Mouse (Mus musculus) mouse trophoblast stem cell (cell line): ENCODE measurements around the gene Hs3st2.
"Not testable (repeated sequence)": the region's sequence is repeated elsewhere in the genome, so short reads cannot be mapped to it uniquely, and the experiment has no call there.

ENCODE experiments used
- in situ Hi-C, 2 experiments: fragments of 300-500 bp; cut with MseI, MboI; formaldehyde crosslinking; loops; 2 replicates in 1 of 2; 3 replicates in 1 of 2; pipeline ENCODE4 v1.15.1; 2025

Gene Hs3st2

GRCm38 (mm10) chr7:121391225-121391983 lies at the start of gene Hs3st2:
Gene Hs3st2, plus strand, starts transcription at chr7:121391859.
- in situ Hi-C loops, result no loop called here

- in situ Hi-C loops, result no loop called here
Measured at GRCm38 (mm10) chr7:121348284-121348963, 43.2 kb upstream of the Hs3st2 start.

GRCm38 (mm10) chr7:121351688-121352087 lies 40.0 kb upstream of the Hs3st2 start:
- in situ Hi-C loops, result no loop called here

GRCm38 (mm10) chr7:121361448-121361847 lies 30.2 kb upstream of the Hs3st2 start:
- in situ Hi-C loops, result not testable (repeated sequence)

GRCm38 (mm10) chr7:121365584-121365983 lies 26.1 kb upstream of the Hs3st2 start:
- in situ Hi-C loops, result no loop called here

GRCm38 (mm10) chr7:121367185-121367584 lies 24.5 kb upstream of the Hs3st2 start:
- in situ Hi-C loops, result no loop called here

GRCm38 (mm10) chr7:121371990-121372389 lies 19.7 kb upstream of the Hs3st2 start:
- in situ Hi-C loops, result no loop called here

- in situ Hi-C loops, result no loop called here
Measured at GRCm38 (mm10) chr7:121375456-121375855, 16.2 kb upstream of the Hs3st2 start.

GRCm38 (mm10) chr7:121378942-121379341 lies 12.7 kb upstream of the Hs3st2 start:
- in situ Hi-C loops, result no loop called here

GRCm38 (mm10) chr7:121391984-121392739 lies 503 bp downstream of the Hs3st2 start:
- in situ Hi-C loops, result no loop called here

- in situ Hi-C loops, result no loop called here
Measured at GRCm38 (mm10) chr7:121392740-121392993, 1.0 kb downstream of the Hs3st2 start.

- in situ Hi-C loops, result no loop called here
Measured at GRCm38 (mm10) chr7:121393884-121394283, 2.2 kb downstream of the Hs3st2 start.

- in situ Hi-C loops, result no loop called here
Measured at GRCm38 (mm10) chr7:121394875-121395274, 3.2 kb downstream of the Hs3st2 start.

GRCm38 (mm10) chr7:121410716-121411506 lies 19.3 kb downstream of the Hs3st2 start:
- in situ Hi-C loops, result no loop called here

GRCm38 (mm10) chr7:121411507-121411898 lies 19.8 kb downstream of the Hs3st2 start:
- in situ Hi-C loops, result no loop called here

- in situ Hi-C loops, result no loop called here
Measured at GRCm38 (mm10) chr7:121436884-121437283, 45.2 kb downstream of the Hs3st2 start.

GRCm38 (mm10) chr7:121441186-121441585 lies 49.5 kb downstream of the Hs3st2 start:
- in situ Hi-C loops, result no loop called here

GRCm38 (mm10) chr7:121444336-121444735 lies 52.7 kb downstream of the Hs3st2 start:
- in situ Hi-C loops, result no loop called here

- in situ Hi-C loops, result no loop called here
Measured at GRCm38 (mm10) chr7:121446281-121446680, 54.6 kb downstream of the Hs3st2 start.

- in situ Hi-C loops, result no loop called here
Measured at GRCm38 (mm10) chr7:121450951-121451843, 59.5 kb downstream of the Hs3st2 start.

- in situ Hi-C loops, result no loop called here
Measured at GRCm38 (mm10) chr7:121456716-121457115, 65.1 kb downstream of the Hs3st2 start.
